ENCODE assay signal across 29 mouse cellular contexts in the genomic region with DNA sequence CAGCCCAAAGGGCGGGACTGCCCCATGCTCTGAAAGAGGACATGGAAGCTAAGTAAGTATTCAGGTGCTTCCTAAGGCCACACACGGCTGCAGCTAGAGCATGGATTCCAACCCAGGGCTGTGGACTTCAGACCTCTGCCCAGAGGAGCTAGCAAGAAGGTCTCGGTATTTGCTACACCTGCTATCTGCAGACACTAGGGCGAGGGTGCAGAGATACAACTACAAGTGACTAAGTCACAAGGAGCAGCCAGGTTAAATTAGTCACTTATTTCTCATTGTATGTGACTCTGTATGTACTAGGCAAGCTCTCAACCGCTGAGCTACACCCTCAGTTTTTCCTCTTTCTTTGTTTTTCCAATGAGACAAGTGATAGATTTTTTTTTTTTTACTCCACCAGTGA. TPM values are rescaled to one million over a fixed set of nuclear protein-coding genes. Genes with fewer than 3 reads are reported as not detected.
DNase-seq lines count a peak whose midpoint lies in the region; ATAC-seq and TF ChIP-seq lines count a peak whose summit lies in the region.
"Had no signal": no experiment of that assay in that cellular context is flagged by ENCODE, and none has a peak within 500 bp of the region (broad histone marks: within the 10 kb centered on the region; RNA-seq: fewer than 3 reads in every experiment).

No protein-coding gene starts in this region.

- H3K27me3 ChIP-seq in kidney, embryonic 15.5 days, result no peaks in the 10 kb centered on the region
- H3K27me3 ChIP-seq in liver, embryonic 15.5 days, result no peaks in the 10 kb centered on the region
- no peaks in the 10 kb centered on the region for H3K27me3 ChIP-seq in small intestine, adult 2 months (ENCODE audit: control insufficient read depth, insufficient read depth, low read length)
- H3K27me3 ChIP-seq: embryonic facial prominence, embryonic 13.5 days; forebrain, embryonic 15.5 days; heart, embryonic 12.5 days; hindbrain, embryonic 13.5 days; lung, embryonic 15.5 days; midbrain, embryonic 15.5 days; neural tube, embryonic 15.5 days had no signal

- H3K4me1 ChIP-seq in kidney, embryonic 15.5 days, result peaks cover 3% of the 10 kb centered on the region
- peaks cover 4% of the 10 kb centered on the region for H3K4me1 ChIP-seq in liver, embryonic 15.5 days (replicated peaks)
- peaks cover 4% of the 10 kb centered on the region; the same call in 1 of the 2 replicates for H3K4me1 ChIP-seq in small intestine, adult 2 months (ENCODE audit: control insufficient read depth, insufficient read depth, insufficient read length, low read length)
- H3K4me1 ChIP-seq: embryonic facial prominence, embryonic 13.5 days; forebrain, embryonic 10.5 days; forebrain, embryonic 15.5 days; heart, embryonic 12.5 days; hindbrain, embryonic 13.5 days; midbrain, embryonic 15.5 days; neural tube, embryonic 15.5 days had no signal

- H3K9me3 ChIP-seq in kidney, embryonic 15.5 days (replicated peaks), result no peaks in the 10 kb centered on the region
- no peaks in the 10 kb centered on the region for H3K9me3 ChIP-seq in liver, embryonic 15.5 days (replicated peaks)
- H3K9me3 ChIP-seq: embryonic facial prominence, embryonic 13.5 days; forebrain, embryonic 15.5 days; hindbrain, embryonic 13.5 days; lung, embryonic 15.5 days; midbrain, embryonic 15.5 days; neural tube, embryonic 15.5 days had no signal

- TF ChIP-seq POLR2A in small intestine, adult 2 months (IDR thresholded peaks at IDR 0.05; ENCODE audit: low read depth, low read length), result no peak

- TF ChIP-seq CTCF in small intestine, adult 2 months (IDR thresholded peaks at IDR 0.05; ENCODE audit: extremely low read depth, insufficient read length, insufficient replicate concordance, low read depth, low read length), result no peak
- TF ChIP-seq CTCF in layer of hippocampus, adult 2 months (conservative IDR thresholded peaks at IDR 0.05), result no peak

- WGBS in kidney, embryonic 15.5 days, result 70% methylated on average over 5 of the region's 5 CpGs
- WGBS in liver, embryonic 15.5 days (ENCODE audit: insufficient replicate concordance), result 60% methylated on average over 5 of the region's 5 CpGs
- 37% methylated on average over 5 of the region's 5 CpGs for WGBS in small intestine, adult 2 months

- H3K4me3 ChIP-seq in kidney, embryonic 15.5 days (replicated peaks), result no peak overlapping the region
- H3K4me3 ChIP-seq in liver, embryonic 15.5 days (replicated peaks), result no peak overlapping the region
- no peak overlapping the region for H3K4me3 ChIP-seq in small intestine, adult 2 months (ENCODE audit: low read depth, low read length)
- H3K4me3 ChIP-seq in layer of hippocampus, adult 2 months, result no peak overlapping the region
- H3K4me3 ChIP-seq: embryonic facial prominence, embryonic 13.5 days; forebrain, embryonic 10.5 days; forebrain, embryonic 15.5 days; gastrocnemius, adult 2 months; heart, embryonic 12.5 days; hindbrain, embryonic 13.5 days; lung, embryonic 15.5 days; midbrain, embryonic 15.5 days; neural tube, embryonic 15.5 days had no signal

- H3K4me2 ChIP-seq in kidney, embryonic 15.5 days, result no peak overlapping the region
- no peak overlapping the region for H3K4me2 ChIP-seq in liver, embryonic 15.5 days
- H3K4me2 ChIP-seq: embryonic facial prominence, embryonic 13.5 days; forebrain, embryonic 15.5 days; heart, embryonic 12.5 days; hindbrain, embryonic 13.5 days; lung, embryonic 15.5 days; midbrain, embryonic 15.5 days; neural tube, embryonic 15.5 days had no signal

- peak; percentile 84 for ATAC-seq in kidney, embryonic 15.5 days (replicated peaks; ENCODE audit: low FRiP score)
- peak; percentile 28; the same call in 1 of the 2 replicates for ATAC-seq in liver, embryonic 15.5 days (ENCODE audit: insufficient read depth)
- no peak for ATAC-seq in megakaryocyte-erythroid progenitor cell, adult 5-6 weeks (replicated peaks; ENCODE audit: low FRiP score, low TSS enrichment, poor library complexity, severe bottlenecking)
- ATAC-seq: forebrain, embryonic 15.5 days; midbrain, embryonic 15.5 days had no signal

- peak overlapping the region; percentile 67 for H3K27ac ChIP-seq in kidney, embryonic 15.5 days
- H3K27ac ChIP-seq in liver, embryonic 15.5 days (replicated peaks), result peak overlapping the region; percentile 24; the same call in 1 of the 2 replicates
- H3K27ac ChIP-seq in small intestine, adult 2 months (ENCODE audit: insufficient read depth, low read depth, low read length), result peak overlapping the region; percentile 63; the same call in 1 of the 2 replicates
- H3K27ac ChIP-seq in layer of hippocampus, adult 2 months, result no peak overlapping the region
- H3K27ac ChIP-seq: embryonic facial prominence, embryonic 13.5 days; forebrain, embryonic 10.5 days; forebrain, embryonic 15.5 days; gastrocnemius, adult 2 months; hindbrain, embryonic 13.5 days; lung, embryonic 15.5 days; midbrain, embryonic 15.5 days; neural tube, embryonic 15.5 days had no signal

- no peaks in the 10 kb centered on the region for H3K36me3 ChIP-seq in kidney, embryonic 15.5 days
- no peaks in the 10 kb centered on the region for H3K36me3 ChIP-seq in liver, embryonic 15.5 days (replicated peaks)
- no peaks in the 10 kb centered on the region for H3K36me3 ChIP-seq in small intestine, adult 2 months (ENCODE audit: control insufficient read depth, insufficient read depth, low read length)
- H3K36me3 ChIP-seq: embryonic facial prominence, embryonic 13.5 days; forebrain, embryonic 10.5 days; forebrain, embryonic 15.5 days; heart, embryonic 12.5 days; hindbrain, embryonic 13.5 days; lung, embryonic 15.5 days; midbrain, embryonic 15.5 days; neural tube, embryonic 15.5 days had no signal

- H3K9ac ChIP-seq in kidney, embryonic 15.5 days, result no peak overlapping the region
- no peak overlapping the region for H3K9ac ChIP-seq in liver, embryonic 15.5 days
- H3K9ac ChIP-seq: embryonic facial prominence, embryonic 13.5 days; forebrain, embryonic 15.5 days; heart, embryonic 12.5 days; hindbrain, embryonic 13.5 days; lung, embryonic 15.5 days; midbrain, embryonic 15.5 days; neural tube, embryonic 15.5 days had no signal

- DNase-seq in kidney, postnatal 25 days, result no peak
- no peak for DNase-seq in liver
- no peak for DNase-seq in layer of hippocampus, adult 2 months (ENCODE audit: low spot score in 2 of 2)
- no peak for DNase-seq in cerebellum, postnatal 25 days
- DNase-seq: adrenal gland, postnatal 25 days; cerebellum, adult 11-12 months; cerebellum, adult 9-11 months; gastrocnemius, adult 2 months; gastrocnemius, postnatal 36 days; heart, adult 18-20 months; heart, postnatal 4 days; kidney, adult 18-20 months; layer of hippocampus, adult 9-11 months; lung, postnatal 36 days; retina, postnatal 1 day; right cerebral cortex, postnatal 14 days; thymus, postnatal 4 days had no signal

RNA-seq across cellular contexts. Expression of gene Bend3, which starts 15.8 kb away (rescaled TPM):
- polyA plus RNA-seq in kidney, embryonic 15.5 days (2015; fragmentation: Nextera tagmentation; extraction: Ambion mirVana), result 6.6 and 7.4 TPM in 2 replicates
- polyA plus RNA-seq in liver, embryonic 15.5 days (2015; fragmentation: Nextera tagmentation; extraction: Ambion mirVana), result 1.0 TPM in 2 replicates
- polyA plus RNA-seq in small intestine, adult 2 months (2012; rRNA removed), result 1.2 and 1.8 TPM in 2 replicates
- total RNA-seq in layer of hippocampus, adult 2 months (2021), result 1 to 10 TPM; 5.2 to 6.2 TPM
- total RNA-seq in megakaryocyte-erythroid progenitor cell, adult 5-6 weeks (2014; fragmentation: Nextera tagmentation), result 12.1 and 19.3 TPM in 2 replicates
- 7.5 and 9.1 TPM in 2 replicates for total RNA-seq in megakaryocyte-erythroid progenitor cell, adult 5-6 weeks (2017)
